Mouse (Mus musculus): Measurements from ENCODE around the gene Tspan11. TPM values are rescaled to one million over a fixed set of nuclear protein-coding genes. Genes with fewer than 3 reads are reported as not detected.

The Tspan11 gene
- total and polyA plus RNA-seq, 3 experiments = not detected

GRCm38 (mm10) chr6:127971931-127972330 is 84.5 kb downstream of the Tspan11 start:
- Histone ChIP-seq H3K4me2 (ENCODE audit: insufficient read depth, low read depth, poor library complexity, severe bottlenecking) (no peak overlapping the region), H3K27ac (ENCODE audit: insufficient read depth, low read depth) (no peak overlapping the region), H3K4me3 (replicated peaks in 1 of 3; ENCODE audit: low read depth in 2 of 3, low read length in 2 of 3, poor library complexity in 1 of 3) (no peak overlapping the region), H3K36me3 (replicated peaks in 1 of 2; ENCODE audit: control insufficient read depth in 1 of 2, insufficient read depth in 1 of 2, low read length in 1 of 2) (no peaks in the 10 kb centered on the region), H3K79me2 (replicated peaks; ENCODE audit: control insufficient read depth, extremely low read depth, insufficient read depth, poor library complexity, severe bottlenecking) (no peaks in the 10 kb centered on the region), H3K9ac (ENCODE audit: insufficient read depth, low read depth) (no peak overlapping the region), H3K27me3 (replicated peaks) (peaks cover 93% of the 10 kb centered on the region), H3K4me1 (ENCODE audit: control insufficient read depth in 1 of 2, insufficient read depth in 2 of 2) (no peaks in the 10 kb centered on the region), H3K9me3 (replicated peaks; ENCODE audit: low read length) (no peaks in the 10 kb centered on the region)
- in situ Hi-C loops (cut with MboI; ENCODE audit: low pct_ligation_motif_present, low pct_unique_long_range_greater_than_20kb, low sequenced_read_pairs) = no loop called here
- TF ChIP-seq ELF1 (IDR thresholded peaks at IDR 0.05; ENCODE audit: low read depth, low read length) (no peak), HCFC1 (IDR thresholded peaks at IDR 0.05; ENCODE audit: low read depth, low read length) (no peak), MAFK (IDR thresholded peaks at IDR 0.05; ENCODE audit: insufficient replicate concordance, low read length) (no peak), PAX5 (IDR thresholded peaks at IDR 0.05; ENCODE audit: low read length) (no peak), CHD1 (IDR thresholded peaks at IDR 0.05; ENCODE audit: low read depth, low read length) (no peak)
- no peak for DNase-seq (ENCODE audit: extremely low read depth)
- dilution Hi-C loops (cut with MboI; ENCODE audit: extremely low pct_ligation_motif_present, extremely low pct_unique_long_range_greater_than_20kb, low sequenced_read_pairs) = no loop called here

DNA sequence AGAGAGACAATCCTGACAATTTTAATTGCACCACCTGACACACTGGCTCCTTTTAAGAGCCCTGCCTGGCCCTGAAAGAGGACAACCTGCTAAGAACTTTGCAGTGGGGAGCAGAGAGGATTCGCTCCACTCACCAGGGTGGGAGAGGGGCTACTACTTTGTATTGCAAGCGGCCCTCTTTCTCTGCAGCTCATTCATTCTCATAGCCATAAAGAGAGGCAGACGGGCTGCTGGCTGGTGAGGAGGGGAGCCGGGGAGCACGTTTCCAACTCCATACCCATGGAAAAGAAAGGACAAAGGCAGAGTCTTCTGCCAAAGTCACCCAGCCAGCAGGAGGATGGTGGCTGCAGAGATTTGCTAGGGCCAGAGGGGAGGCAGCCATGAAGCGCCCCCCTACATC is 86.2 kb downstream of the Tspan11 start:
- Histone ChIP-seq H3K36me3 (replicated peaks in 1 of 2; ENCODE audit: control insufficient read depth in 1 of 2, insufficient read depth in 1 of 2, low read length in 1 of 2) (no peaks in the 10 kb centered on the region), H3K9me3 (replicated peaks; ENCODE audit: low read length) (no peaks in the 10 kb centered on the region), H3K9ac (ENCODE audit: insufficient read depth, low read depth) (no peak overlapping the region), H3K4me1 (ENCODE audit: control insufficient read depth in 1 of 2, insufficient read depth in 2 of 2) (no peaks in the 10 kb centered on the region), H3K27me3 (replicated peaks) (peaks cover 94% of the 10 kb centered on the region), H3K4me3 (replicated peaks in 1 of 3; ENCODE audit: low read depth in 2 of 3, low read length in 2 of 3, poor library complexity in 1 of 3) (no peak overlapping the region), H3K4me2 (ENCODE audit: insufficient read depth, low read depth, poor library complexity, severe bottlenecking) (no peak overlapping the region), H3K27ac (ENCODE audit: insufficient read depth, low read depth) (no peak overlapping the region), H3K79me2 (replicated peaks; ENCODE audit: control insufficient read depth, extremely low read depth, insufficient read depth, poor library complexity, severe bottlenecking) (no peaks in the 10 kb centered on the region)
- in situ Hi-C loops (cut with MboI; ENCODE audit: low pct_ligation_motif_present, low pct_unique_long_range_greater_than_20kb, low sequenced_read_pairs) = no loop called here
- dilution Hi-C loops (cut with MboI; ENCODE audit: extremely low pct_ligation_motif_present, extremely low pct_unique_long_range_greater_than_20kb, low sequenced_read_pairs) = no loop called here
- DNase-seq (ENCODE audit: extremely low read depth) = no peak
- TF ChIP-seq CTCF (conservative IDR thresholded peaks at IDR 0.05 in 1 of 2, IDR thresholded peaks at IDR 0.05 in 1 of 2; ENCODE audit: low read depth in 2 of 2, low read length in 2 of 2) = no peak
- no peak for TF ChIP-seq CHD1 (IDR thresholded peaks at IDR 0.05; ENCODE audit: low read depth, low read length)
- TF ChIP-seq MYC (IDR thresholded peaks at IDR 0.05; ENCODE audit: low read depth, low read length) = no peak
- TF ChIP-seq ZNF384 (IDR thresholded peaks at IDR 0.05; ENCODE audit: low read depth, low read length) = no peak
- TF ChIP-seq MAZ (IDR thresholded peaks at IDR 0.05; ENCODE audit: low read depth, low read length) = no peak
- TF ChIP-seq JUN (IDR thresholded peaks at IDR 0.05; ENCODE audit: insufficient read depth, low read depth, low read length) = no peak
- no peak for TF ChIP-seq GABPA (IDR thresholded peaks at IDR 0.05; ENCODE audit: insufficient replicate concordance, low read depth, low read length)
- no peak for TF ChIP-seq NELFE (IDR thresholded peaks at IDR 0.05; ENCODE audit: low read depth, low read length)
- TF ChIP-seq ZC3H11A (IDR thresholded peaks at IDR 0.05; ENCODE audit: low read depth, low read length) = no peak
- no peak for TF ChIP-seq IRF4 (IDR thresholded peaks at IDR 0.05; ENCODE audit: low read depth, low read length)
- no peak for TF ChIP-seq TCF12 (IDR thresholded peaks at IDR 0.05; ENCODE audit: low read depth, low read length)
- TF ChIP-seq POLR2A (IDR thresholded peaks at IDR 0.05; ENCODE audit: low read depth, low read length) = no peak
- no peak for TF ChIP-seq KAT2A (IDR thresholded peaks at IDR 0.05; ENCODE audit: insufficient replicate concordance, low read length)
- TF ChIP-seq ZKSCAN1 (IDR thresholded peaks at IDR 0.05; ENCODE audit: borderline replicate concordance, low read depth, low read length) = no peak
- no peak for TF ChIP-seq MAX (IDR thresholded peaks at IDR 0.05; ENCODE audit: low read length)

All from CH12.LX (cell line).